Mouse (Mus musculus) gastrocnemius, adult 8-10 months (tissue): ENCODE data around the gene Wdr93. TPM values are rescaled to one million over a fixed set of nuclear protein-coding genes. Genes with fewer than 3 reads are reported as not detected.
A peak's percentile ranks its signal among the peaks of the same experiment; 100 is the strongest.

Experiments
- DNase-seq, 2 experiments: peaks; one replicate each; pipeline ENCODE4 v3.0.0; 2022; ENCODE audit warnings: low spot score in 2 of 2
- total RNA-seq, 4 experiments: library from RNA; stranded (reverse); gene quantifications; 2 replicates each; pipeline ENCODE4 v1.2.4; 2022

The Wdr93 gene
- under 1 TPM in 2 of 4 experiments, not detected in 2; 0.11 to 0.13 TPM for total RNA-seq

DNA sequence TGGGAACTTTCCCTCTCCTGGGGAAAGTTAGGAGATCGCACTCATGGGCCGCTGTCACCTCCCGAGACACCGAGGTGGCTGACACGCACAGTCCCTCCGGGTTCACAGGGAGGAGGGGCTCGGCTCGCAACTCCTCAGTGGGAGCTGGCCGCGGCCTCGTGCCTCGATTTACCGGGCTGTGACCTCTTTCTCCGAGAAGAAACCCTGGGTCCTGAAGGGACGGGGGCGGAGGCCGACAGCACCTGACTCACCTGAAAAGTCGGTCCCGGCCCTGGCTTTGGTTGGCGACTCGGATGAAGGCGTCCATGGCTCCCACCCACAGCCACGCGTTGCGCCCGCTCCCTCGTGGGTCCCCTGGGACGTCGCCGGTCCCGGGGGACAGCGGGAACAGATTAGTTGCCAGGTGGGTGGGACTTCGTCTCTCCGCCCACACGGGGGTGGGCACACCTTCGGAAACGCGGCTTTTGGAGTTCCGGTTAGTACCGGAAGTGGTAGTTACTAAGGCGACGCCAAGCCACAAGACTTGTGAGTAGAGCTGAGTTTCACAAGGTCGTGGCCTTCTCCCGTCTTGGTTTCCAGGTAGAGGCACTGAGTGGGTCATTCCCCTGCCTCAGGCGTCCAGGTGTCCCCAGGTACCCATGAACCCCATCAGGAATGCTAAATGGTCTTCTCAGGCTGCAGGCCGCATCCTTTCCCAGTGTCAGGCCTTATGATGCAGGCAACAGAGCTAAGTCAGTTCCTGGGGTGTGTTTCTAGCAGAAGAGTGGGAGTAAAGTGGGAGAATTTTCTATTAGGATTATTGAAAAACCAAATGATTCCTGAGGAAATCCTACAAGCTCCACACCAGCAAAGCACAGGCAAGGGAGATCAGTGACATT lies at the start of gene Wdr93, which contains the start of gene Pex11a:
Gene Wdr93, plus strand, starts transcription at position 505 of the 878 bp plus-strand sequence.
Gene Pex11a, minus strand, starts transcription at position 473 of the 878 bp plus-strand sequence.
- DNase-seq, result peak; percentile 52 to 59

DNA sequence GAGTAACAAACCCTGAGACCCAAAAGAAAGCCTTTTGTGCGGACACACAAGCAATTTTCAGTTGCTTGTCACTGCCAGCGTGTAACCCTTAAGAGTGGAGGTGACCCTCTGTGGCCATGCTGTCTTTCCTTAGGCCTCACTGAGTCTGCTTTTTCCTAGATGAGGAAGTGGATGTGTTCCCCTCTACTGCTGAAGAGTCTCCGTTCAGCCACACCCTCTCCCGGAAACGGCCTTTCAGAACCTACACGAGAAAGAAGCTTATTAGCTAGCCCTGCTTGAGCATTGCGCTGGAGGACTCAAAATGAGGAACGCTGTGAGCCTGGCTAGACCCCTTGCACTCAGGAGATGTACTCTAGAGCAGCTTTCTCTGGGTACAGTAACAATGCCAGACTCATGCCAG lies 46.5 kb upstream of the Wdr93 start:
- DNase-seq, result no peak

DNA sequence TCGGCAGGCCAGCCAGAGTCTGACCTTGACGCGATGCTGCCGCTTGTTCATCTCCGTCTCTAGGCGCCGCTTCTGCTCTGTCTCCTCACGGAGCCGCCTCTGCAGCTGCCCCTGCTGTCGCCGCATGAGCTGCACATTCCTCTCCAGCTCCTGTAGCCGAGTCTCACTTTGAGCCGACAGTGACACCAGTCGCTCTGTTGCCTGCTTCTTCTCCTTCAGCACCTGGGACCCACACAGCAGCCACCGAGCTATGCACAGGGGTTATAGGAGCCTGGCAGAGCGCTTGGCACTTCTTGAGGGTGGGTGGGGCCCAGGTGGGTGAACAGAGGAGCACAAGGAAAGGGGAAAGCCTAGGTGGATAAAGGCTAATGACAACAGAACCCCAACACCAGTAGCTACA lies 40.2 kb upstream of the Wdr93 start:
- DNase-seq, result no peak

DNA sequence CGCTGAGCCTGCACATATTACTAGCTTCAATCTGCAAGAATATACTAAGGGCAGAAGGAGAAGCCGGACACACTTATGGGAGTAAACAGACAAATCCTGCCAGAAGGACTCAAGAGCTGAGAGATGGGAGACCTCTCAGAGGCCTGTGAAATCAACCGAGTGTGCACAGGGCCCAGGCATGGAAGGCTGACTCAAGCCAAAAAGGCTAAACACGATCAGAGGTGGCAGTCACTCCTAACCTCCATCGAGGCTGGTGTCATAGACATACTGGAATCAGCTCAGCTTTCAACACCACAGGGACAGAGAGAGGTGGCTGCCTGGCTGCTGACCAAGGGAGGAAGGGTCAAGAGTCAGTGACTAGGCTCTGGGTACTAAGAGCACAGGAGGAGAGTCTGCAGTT lies 37.8 kb upstream of the Wdr93 start:
- DNase-seq, result no peak

DNA sequence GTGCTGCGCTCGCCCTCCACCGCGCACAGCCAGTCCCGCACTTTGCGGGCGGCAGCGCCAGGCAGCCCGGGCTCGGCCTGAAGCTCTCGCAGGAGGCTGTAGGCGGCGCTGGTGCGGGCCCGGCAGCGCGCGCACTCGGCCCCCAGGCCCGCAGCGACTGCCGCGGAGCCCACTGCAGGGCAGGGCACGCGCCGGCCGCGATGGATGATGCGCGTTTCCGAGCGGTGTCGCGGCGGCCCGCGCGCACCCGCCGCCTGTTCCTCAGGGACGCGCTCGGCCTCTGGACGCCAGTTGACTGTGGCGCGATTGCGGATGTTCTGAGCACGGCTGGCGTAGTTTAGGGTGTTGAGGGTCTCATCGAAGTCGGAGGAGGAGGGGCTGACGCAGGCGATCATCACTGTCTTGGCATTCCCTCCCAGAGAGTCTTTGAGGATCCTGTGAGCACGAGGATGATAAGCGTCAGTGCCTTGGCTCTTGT lies 32.8 kb upstream of the Wdr93 start:
- no peak for DNase-seq

DNA sequence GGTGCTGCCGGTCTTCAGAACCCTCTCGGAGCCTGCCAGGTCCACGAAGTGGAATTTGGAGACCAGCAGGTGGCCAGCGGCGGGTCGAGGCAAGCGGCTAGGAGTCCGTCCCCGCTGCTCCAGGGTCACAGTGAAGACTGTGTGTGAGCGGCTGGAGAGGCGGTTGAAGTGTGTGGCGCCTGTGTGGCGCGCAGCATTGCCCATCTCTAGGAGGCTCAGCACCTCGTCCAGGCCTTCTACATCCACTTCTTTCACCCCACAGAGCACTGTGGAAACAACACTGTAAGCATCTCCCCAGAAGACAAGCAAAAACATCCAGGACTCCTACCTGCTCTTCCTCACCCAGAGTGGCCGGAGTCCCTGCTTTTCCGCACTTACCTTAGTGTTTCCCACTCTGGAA lies 32.1 kb upstream of the Wdr93 start:
- no peak for DNase-seq

DNA sequence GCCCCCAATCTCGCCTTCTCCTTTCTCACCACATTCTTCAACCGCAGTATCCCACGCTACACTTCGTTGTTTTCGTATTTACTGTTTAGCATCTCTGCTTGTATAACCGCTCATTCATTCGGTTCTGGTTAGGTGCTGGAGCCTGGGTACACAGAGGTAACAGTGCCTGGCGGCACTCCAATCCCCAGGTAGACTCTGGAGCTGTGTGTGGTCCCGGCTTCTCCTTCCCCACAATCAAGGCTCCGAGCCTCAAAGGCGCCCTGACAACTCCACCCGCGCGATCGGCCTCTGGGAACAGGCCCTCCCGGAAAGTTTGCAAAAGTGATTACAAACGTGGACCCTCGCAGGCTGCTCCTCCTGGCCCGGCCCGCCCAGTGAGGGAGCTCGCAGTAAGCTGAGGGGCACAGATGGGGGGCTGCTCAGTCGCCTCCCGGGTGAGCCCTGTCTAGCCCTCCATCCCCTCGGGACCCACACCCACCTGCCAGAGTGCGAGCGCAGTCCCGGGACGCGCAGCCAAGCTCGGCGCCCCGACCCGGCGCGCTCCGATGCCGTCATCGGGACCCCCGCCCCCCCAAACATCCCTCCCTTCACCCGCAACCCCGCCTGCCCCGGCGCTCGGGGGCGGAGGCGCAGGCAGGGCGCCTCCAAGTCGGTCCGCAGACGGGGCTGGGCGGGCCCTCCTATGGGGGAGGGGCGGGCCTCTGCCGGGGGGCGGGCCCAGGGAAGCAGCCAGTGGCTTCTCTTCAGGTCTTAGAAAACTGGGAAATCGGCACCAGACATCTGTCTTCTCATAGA lies 27.6 kb upstream of the Wdr93 start, which contains the start of gene Kif7:
Gene Kif7, minus strand, starts transcription at position 534 of the 795 bp plus-strand sequence.
- peak; percentile 64 to 68 for DNase-seq

DNA sequence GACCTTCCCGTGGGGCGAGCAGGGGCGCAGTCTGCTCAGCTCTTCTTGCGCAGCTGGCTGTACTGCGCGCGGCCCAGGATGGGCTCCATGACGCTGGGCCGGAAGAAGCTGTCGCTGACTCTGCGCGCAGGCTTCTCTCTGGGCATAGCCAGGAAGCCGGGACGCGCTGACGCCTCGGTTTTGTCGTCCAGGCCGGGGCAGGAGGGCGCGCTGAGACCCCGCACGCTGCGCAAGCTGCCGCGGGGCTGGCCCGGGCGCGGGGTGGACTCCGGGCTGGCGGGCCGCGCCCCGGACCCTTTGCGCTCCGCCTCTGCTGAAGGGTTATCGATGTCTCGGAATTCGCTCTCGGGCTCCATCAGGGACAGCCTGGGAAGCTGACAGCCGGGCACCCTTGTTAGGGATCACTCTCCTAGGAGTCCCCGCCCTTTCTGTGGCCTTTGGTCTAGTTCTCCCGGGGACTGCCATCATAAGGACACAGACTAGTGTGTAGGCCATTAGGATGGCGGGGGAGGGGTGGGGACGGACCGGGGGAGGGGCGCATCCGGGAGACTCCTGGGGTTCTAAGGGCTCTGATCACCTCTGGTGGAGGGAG lies 21.5 kb upstream of the Wdr93 start:
- no peak for DNase-seq

DNA sequence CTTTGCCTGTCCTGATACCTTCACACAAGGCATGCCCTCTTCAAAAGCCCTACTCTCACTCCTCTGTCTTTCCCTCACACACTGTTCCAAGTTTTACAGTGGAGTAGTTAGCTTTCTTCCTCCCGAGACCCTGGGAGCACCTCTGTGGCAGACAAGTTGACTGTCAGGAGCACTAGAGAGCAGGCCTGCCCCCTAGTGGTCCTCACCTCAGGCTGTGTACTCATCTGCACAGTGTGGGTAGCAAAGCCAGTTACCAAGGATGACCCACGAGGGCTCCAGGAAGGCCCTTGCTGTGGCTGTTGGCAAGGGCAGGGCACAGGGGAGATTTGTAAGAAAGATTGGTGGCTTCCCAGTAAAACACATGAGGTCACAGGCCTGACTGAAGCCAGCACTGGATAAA lies 15.9 kb upstream of the Wdr93 start:
- no peak for DNase-seq

DNA sequence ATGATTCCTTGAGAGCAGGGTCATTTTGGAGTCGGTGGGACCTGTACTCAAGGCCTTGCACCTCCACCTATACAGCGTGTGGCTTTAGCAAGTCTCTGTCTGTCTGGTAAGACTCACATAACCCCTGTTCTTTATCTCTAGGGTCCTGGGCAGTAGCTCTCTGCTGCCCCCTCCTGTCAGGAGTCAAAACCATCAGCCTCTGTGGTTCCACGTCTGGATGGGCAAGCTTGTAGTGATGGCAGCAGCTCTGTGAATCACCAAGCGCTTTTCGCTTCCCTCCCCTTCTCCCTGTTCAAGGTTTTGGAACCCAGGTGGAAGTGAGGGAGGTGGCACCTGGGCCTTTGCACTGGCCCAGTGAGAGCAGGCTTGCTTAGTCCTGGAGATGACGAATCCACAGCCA lies 14.7 kb upstream of the Wdr93 start:
- DNase-seq, result no peak

DNA sequence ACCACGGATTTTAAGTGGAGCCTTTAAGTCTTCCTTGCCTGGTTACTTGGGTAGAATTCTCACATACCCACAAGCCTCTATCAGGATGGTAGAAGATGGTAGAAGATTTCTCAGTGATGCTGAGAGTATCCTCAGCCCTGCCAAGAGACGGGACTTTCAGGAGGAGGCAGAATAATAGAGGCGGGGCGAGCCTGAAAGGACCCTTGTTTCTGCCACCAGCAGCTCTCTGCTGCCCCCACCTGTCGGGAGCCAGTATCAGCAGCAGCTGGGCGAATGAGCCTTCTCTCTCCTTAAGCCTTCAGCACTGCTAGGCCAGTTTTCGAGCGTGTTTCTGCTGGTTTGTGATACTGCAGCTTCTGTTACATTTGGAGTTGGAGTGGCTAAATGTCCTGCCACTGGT lies 13.8 kb upstream of the Wdr93 start:
- no peak for DNase-seq

DNA sequence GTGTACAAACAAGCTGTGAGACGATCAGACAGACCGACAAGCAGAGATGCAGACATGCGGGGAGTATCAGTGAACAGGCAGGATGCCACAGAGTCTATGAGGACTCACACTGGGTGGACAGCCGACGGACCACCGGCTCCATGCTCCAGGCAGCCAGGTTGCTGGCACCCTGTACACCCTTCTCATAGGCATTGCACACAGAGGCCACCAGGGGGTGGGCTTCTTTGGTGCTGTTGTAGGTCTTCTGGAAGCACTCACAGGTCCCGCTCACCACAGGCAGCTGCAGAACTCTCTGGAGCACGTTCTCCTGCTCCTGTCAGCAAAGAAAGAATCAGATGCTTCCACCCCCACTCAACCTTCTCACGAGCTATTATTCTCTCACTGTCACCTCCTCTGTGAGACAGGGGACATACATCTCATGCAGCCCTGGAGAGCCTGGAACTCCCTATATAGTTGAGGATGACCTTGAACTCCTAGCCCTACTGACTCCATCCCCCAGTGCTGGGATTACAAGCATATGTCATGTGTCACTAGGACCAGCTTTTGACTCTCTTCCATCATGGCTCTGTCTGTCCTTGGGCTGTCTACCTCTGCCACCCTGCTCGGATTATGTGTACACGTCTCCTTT lies 13.1 kb upstream of the Wdr93 start:
- no peak for DNase-seq

DNA sequence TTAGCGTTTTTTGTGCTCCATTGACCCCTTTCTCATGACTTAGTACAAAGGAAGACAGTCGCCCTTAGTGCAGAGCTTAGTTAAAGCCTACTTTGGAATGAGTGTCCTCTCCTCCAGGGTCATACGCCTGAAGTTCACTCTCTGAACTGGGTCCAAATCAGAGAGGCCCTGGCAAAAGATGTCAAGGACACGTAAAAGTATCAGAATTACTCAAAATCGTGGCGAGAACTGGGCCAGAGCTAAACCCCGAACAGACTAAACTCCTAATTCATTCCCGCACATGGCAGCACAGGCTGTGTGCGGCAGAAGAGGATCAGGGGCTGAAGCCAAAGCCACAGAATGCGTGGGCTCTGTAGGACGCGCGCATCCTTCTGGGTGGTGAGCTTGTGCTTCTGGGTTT lies 11.5 kb upstream of the Wdr93 start:
- no peak for DNase-seq

DNA sequence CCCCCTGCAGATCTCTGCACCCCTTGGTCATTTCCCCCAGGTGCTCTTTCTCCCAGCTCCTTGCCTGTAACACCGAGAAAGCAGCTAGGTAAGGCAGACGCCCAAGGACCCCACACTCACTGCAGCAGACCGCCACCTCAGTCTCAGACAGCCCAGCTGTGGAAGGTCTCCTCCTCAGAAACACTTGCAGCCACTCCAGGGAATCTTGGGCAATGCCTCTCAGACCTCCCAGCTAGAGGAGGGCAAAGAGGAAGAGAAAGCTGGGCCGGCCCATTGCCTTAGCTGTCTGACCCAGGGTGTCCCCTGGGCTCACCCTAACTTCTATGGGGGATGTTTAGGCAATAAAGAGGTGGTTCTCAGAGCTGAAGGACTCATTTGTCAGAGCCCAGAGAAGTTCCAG lies 10.3 kb upstream of the Wdr93 start, which contains the start of gene Plin1:
Gene Plin1, minus strand, starts transcription at position 282 of the 400 bp plus-strand sequence.
- no peak for DNase-seq

DNA sequence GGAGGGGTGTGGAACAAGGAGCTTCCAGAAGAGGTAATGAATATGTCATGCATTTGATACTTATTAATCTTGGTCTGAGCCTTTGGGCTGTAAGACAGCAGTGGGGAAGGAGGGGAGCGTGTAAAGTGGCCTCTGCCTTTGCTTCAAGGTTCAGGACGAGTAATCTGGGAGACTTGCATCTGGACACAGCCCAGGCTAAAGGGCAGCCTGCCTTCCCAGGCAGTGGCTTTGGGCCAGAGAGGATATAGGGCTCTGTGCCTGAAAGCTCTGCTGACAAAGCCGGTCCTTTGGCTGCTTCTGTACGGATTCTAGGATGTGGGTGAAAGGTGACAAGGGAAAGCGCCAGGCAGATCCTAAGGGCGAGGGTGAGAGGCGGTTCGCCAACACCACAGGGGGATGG lies 8.4 kb upstream of the Wdr93 start:
- peak in 1 of 2 experiments; percentile 61 for DNase-seq

DNA sequence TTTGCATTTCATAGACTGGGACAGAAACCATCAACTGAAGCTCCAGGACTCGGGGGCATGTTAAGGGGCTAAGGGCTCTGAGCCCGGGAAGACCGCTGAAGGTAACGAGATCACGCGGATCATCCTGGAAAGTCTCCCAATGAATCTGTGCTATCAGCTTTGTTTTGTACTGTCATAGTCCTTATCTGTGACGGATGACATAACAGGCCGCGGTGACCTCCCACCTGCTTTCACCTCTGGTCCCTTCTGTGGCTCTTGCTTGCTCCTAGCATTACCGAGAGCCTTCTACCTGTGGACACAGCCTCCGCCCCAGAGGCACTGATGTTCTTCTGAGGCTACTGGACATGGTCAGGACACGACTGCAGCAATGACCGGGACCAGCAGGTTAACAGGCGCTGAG lies 6.5 kb upstream of the Wdr93 start:
- no peak for DNase-seq

DNA sequence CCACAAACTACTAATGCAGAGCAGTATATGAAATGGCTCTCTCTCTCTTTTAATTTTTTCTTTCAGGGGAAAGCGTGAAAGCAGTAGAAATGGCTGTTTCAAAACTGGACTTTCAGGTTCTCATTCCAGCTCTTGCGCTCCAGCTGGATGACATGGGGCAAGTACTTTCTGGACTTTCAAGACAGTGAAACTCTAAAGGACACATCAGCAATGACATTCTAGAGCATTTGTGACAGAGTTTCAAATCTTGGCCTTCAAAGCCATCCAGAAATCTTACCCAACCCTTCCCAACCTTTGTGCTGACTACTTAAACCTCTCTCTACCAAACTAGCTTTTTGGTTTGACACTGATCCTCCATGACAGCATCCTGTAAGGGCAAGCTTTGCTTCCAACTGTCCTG lies 4.0 kb upstream of the Wdr93 start:
- no peak for DNase-seq

DNA sequence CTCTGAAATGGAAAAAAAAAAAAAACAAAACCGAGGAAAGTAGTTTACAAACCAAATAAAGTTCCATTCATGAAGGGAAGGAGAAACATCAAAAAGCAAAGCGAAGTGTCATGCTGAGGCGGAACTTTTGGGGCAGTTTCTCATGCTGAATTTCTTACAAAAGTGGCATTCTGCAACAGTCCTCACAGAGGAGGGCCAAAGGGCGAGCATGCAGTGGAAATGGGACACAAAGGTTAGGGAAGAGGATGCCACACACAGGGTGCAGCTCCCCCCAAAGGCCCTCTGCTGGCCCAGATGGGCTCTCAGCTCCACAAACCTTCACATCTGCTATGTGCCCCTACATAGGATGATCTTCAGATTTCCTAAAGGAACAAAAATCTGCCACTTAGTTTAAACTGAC lies 2.7 kb upstream of the Wdr93 start:
- no peak for DNase-seq

DNA sequence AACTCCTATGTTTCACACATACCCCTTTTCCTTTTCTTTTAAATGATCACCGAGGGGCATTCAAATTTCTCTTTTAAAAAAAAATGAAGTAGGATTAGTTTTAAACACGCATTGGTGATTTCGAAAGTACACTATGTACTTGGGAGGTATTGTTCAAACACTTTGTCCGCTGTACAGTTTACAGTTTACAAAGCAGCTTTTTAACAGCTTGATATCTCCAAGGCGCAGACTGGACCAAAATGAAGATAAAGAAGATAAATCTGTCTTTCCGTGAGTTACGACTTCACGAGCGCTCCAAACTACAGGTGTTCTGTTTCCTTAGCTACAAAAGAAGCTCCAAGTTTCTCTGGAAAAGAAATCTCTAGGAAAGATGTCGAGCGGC lies 695 bp upstream of the Wdr93 start:
- no peak for DNase-seq

DNA sequence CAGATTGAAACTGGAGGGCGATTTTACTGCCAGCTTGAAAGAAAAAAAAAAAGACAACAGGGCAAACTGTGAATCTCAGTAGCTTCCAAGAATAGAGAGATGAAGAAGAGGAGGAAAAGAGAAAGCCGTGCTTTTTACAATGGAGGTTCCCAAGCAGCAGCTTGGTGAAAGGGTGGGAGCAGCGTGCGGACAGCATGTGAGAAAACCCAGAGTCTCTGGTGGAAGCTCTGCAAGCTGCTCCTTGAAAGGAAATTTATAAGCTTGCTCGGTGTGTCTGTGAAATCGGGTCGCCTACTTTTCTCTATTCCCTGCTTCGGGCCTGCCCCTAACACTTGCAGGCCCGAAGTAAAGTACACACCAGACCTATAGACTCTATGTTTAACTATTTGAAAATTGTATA lies 1.1 kb downstream of the Wdr93 start:
- DNase-seq, result no peak

DNA sequence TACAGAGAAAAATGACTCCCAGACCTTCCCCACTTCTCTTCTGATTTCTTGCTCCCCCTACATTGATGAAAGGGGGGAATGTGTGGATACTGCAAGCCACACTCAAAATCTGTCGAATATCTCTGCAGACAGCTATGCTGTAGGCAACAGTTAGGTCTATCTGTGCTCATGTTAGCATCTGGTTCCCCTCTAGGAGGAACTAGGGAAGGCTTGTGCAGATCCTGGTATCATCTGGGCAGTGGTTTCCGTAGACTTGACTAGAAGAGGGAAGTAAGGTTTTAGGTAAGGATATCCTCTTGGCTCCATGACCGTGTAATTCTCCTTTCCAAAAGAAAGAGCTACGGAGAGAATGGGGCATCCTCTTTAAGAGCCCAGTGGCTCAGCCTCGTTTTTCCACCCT lies 1.6 kb downstream of the Wdr93 start:
- no peak for DNase-seq
